Mouse (Mus musculus) embryonic facial prominence, embryonic 12.5 days (tissue): ENCODE measurements around the gene Pla2g12b. TPM values are rescaled to one million over a fixed set of nuclear protein-coding genes. Genes with fewer than 3 reads are reported as not detected.

Experiments used
- ATAC-seq: fragments of 200-750 bp; cut with Nextera tagmentation; 2 replicates; pipeline ENCODE4 v1.8.0; 2017; ENCODE audit not compliant: insufficient number of reproducible peaks, insufficient read depth, low FRiP score, low TSS enrichment
- H3K27ac ChIP-seq: fragments of 300-500 bp; sonication (generic); 2 replicates; pipeline ENCODE4 v1.5.1; 2016; ENCODE audit warnings: mild to moderate bottlenecking
- H3K27me3 ChIP-seq: fragments of 300-500 bp; sonication (generic); 2 replicates; pipeline ENCODE4 v1.6.1; 2016; ENCODE audit warnings: mild to moderate bottlenecking, moderate library complexity
- H3K36me3 ChIP-seq: fragments of 300-500 bp; sonication (generic); 2 replicates; pipeline ENCODE4 v1.6.1; 2016; ENCODE audit warnings: mild to moderate bottlenecking
- H3K4me1 ChIP-seq: fragments of 300-500 bp; sonication (generic); 2 replicates; pipeline ENCODE4 v1.6.1; 2016
- H3K4me2 ChIP-seq: fragments of 300-500 bp; sonication (generic); replicated peaks from 2 replicates; pipeline ENCODE4 v1.6.1; 2016; ENCODE audit warnings: mild to moderate bottlenecking, moderate library complexity
- H3K4me3 ChIP-seq: fragments of 300-500 bp; sonication (generic); 2 replicates; pipeline ENCODE4 v1.5.1; 2016; ENCODE audit warnings: mild to moderate bottlenecking
- H3K9ac ChIP-seq: fragments of 300-500 bp; sonication (generic); 2 replicates; pipeline ENCODE4 v1.6.1; 2016; ENCODE audit warnings: mild to moderate bottlenecking, moderate library complexity
- H3K9me3 ChIP-seq: fragments of 300-500 bp; sonication (generic); 2 replicates; pipeline ENCODE4 v1.6.1; 2016; ENCODE audit warnings: mild to moderate bottlenecking, moderate library complexity
- WGBS: fragments of 180-500 bp; shearing (Covaris S2); methylation state at CpG from one replicate; pipeline ENCODE4 v1.1.7; 2016; 5-methylcytosine and 5-hydroxymethylcytosine counted together
- polyA plus RNA-seq: library from polyadenylated mRNA; unstranded; fragments of >200 nt; fragmentation: Nextera tagmentation; extraction: Ambion mirVana; gene quantifications from 2 replicates; pipeline ENCODE4 v1.2.1, GENCODE M21; 2016

Gene Pla2g12b
- polyA plus RNA-seq, 1 experiment from 2014 or later: not detected

GRCm38 (mm10) chr10:59444106-59444505 lies 40.6 kb downstream of the Pla2g12b start:
- no peaks in the 10 kb centered on the region for H3K9me3 ChIP-seq
- no peaks in the 10 kb centered on the region for H3K36me3 ChIP-seq
- H3K27me3 ChIP-seq: no peaks in the 10 kb centered on the region
- H3K9ac ChIP-seq: no peak overlapping the region
- no peak overlapping the region for H3K4me3 ChIP-seq
- 88% methylated on average over 3 of the region's 3 CpGs for WGBS
- no peak overlapping the region for H3K4me2 ChIP-seq
- no peak overlapping the region for H3K27ac ChIP-seq
- peaks cover 3% of the 10 kb centered on the region; the same call in 1 of the 2 replicates for H3K4me1 ChIP-seq
- ATAC-seq: no peak

- H3K27ac ChIP-seq: no peak overlapping the region
- H3K27me3 ChIP-seq: no peaks in the 10 kb centered on the region
- peaks cover 3% of the 10 kb centered on the region; the same call in 1 of the 2 replicates for H3K4me1 ChIP-seq
- no peak for ATAC-seq
- H3K4me2 ChIP-seq: no peak overlapping the region
- 48% methylated on average over 8 of the region's 8 CpGs for WGBS
- no peaks in the 10 kb centered on the region for H3K9me3 ChIP-seq
- H3K4me3 ChIP-seq: no peak overlapping the region
- H3K36me3 ChIP-seq: 0 out of 2 replicates have a peak, but pooled peaks cover 3% of the 10 kb centered on the region
- no peak overlapping the region for H3K9ac ChIP-seq
Observed at GRCm38 (mm10) chr10:59444635-59445034, 41.2 kb downstream of the Pla2g12b start.

- ATAC-seq: no peak
- Histone ChIP-seq H3K27me3 (no peaks in the 10 kb centered on the region), H3K4me3 (no peak overlapping the region), H3K4me2 (no peak overlapping the region), H3K36me3 (0 out of 2 replicates have a peak, but pooled peaks cover 3% of the 10 kb centered on the region), H3K4me1 (peaks cover 3% of the 10 kb centered on the region; the same call in 1 of the 2 replicates), H3K9me3 (no peaks in the 10 kb centered on the region), H3K27ac (no peak overlapping the region), H3K9ac (no peak overlapping the region)
- WGBS: 88% methylated on average over 10 of the region's 10 CpGs
Observed at GRCm38 (mm10) chr10:59446911-59447437, 43.5 kb downstream of the Pla2g12b start.

- Histone ChIP-seq H3K9ac (no peak overlapping the region), H3K4me1 (peaks cover 3% of the 10 kb centered on the region; the same call in 1 of the 2 replicates), H3K4me2 (no peak overlapping the region), H3K4me3 (no peak overlapping the region), H3K36me3 (0 out of 2 replicates have a peak, but pooled peaks cover 3% of the 10 kb centered on the region), H3K27me3 (no peaks in the 10 kb centered on the region), H3K27ac (no peak overlapping the region), H3K9me3 (no peaks in the 10 kb centered on the region)
- WGBS: 61% methylated on average over 9 of the region's 9 CpGs
- ATAC-seq: no peak
Observed at GRCm38 (mm10) chr10:59447546-59447945, 44.1 kb downstream of the Pla2g12b start.

GRCm38 (mm10) chr10:59451839-59452238 lies 48.4 kb downstream of the Pla2g12b start:
- Histone ChIP-seq H3K27me3 (no peaks in the 10 kb centered on the region), H3K4me3 (no peak overlapping the region), H3K9me3 (no peaks in the 10 kb centered on the region), H3K4me1 (no peaks in the 10 kb centered on the region), H3K4me2 (no peak overlapping the region), H3K27ac (no peak overlapping the region), H3K36me3 (0 out of 2 replicates have a peak, but pooled peaks cover 3% of the 10 kb centered on the region), H3K9ac (no peak overlapping the region)
- ATAC-seq: no peak
- 46% methylated on average over 5 of the region's 5 CpGs for WGBS

- Histone ChIP-seq H3K4me1 (no peaks in the 10 kb centered on the region), H3K27ac (no peak overlapping the region), H3K9ac (no peak overlapping the region), H3K27me3 (no peaks in the 10 kb centered on the region), H3K36me3 (no peaks in the 10 kb centered on the region), H3K4me2 (no peak overlapping the region), H3K9me3 (no peaks in the 10 kb centered on the region), H3K4me3 (no peak overlapping the region)
- WGBS: 91% methylated on average over 15 of the region's 15 CpGs
- ATAC-seq: no peak
Observed at GRCm38 (mm10) chr10:59454631-59455030, 51.2 kb downstream of the Pla2g12b start.

- H3K27me3 ChIP-seq: no peaks in the 10 kb centered on the region
- H3K4me3 ChIP-seq: no peak overlapping the region
- ATAC-seq: no peak
- no peak overlapping the region for H3K4me2 ChIP-seq
- H3K27ac ChIP-seq: no peak overlapping the region
- H3K9me3 ChIP-seq: no peaks in the 10 kb centered on the region
- H3K9ac ChIP-seq: no peak overlapping the region
- 81% methylated on average over 12 of the region's 12 CpGs for whole genome bisulfite sequencing
- no peaks in the 10 kb centered on the region for H3K4me1 ChIP-seq
- H3K36me3 ChIP-seq: no peaks in the 10 kb centered on the region
Observed at GRCm38 (mm10) chr10:59459767-59460166, 56.3 kb downstream of the Pla2g12b start.

GRCm38 (mm10) chr10:59462307-59462706 lies 58.8 kb downstream of the Pla2g12b start:
- H3K4me3 ChIP-seq: no peak overlapping the region
- H3K27ac ChIP-seq: no peak overlapping the region
- no peaks in the 10 kb centered on the region for H3K36me3 ChIP-seq
- peaks cover 13% of the 10 kb centered on the region for H3K4me1 ChIP-seq
- H3K27me3 ChIP-seq: no peaks in the 10 kb centered on the region
- H3K9ac ChIP-seq: no peak overlapping the region
- H3K4me2 ChIP-seq: no peak overlapping the region
- WGBS: 83% methylated on average over 6 of the region's 6 CpGs
- no peaks in the 10 kb centered on the region for H3K9me3 ChIP-seq
- ATAC-seq: no peak

GRCm38 (mm10) chr10:59465546-59465945 lies 62.1 kb downstream of the Pla2g12b start:
- Histone ChIP-seq H3K9me3 (no peaks in the 10 kb centered on the region), H3K4me3 (no peak overlapping the region), H3K36me3 (no peaks in the 10 kb centered on the region), H3K9ac (no peak overlapping the region), H3K4me1 (peaks cover 13% of the 10 kb centered on the region), H3K27me3 (no peaks in the 10 kb centered on the region), H3K27ac (no peak overlapping the region), H3K4me2 (no peak overlapping the region)
- no peak for ATAC-seq
- 62% methylated on average over 3 of the region's 3 CpGs for WGBS

- H3K4me3 ChIP-seq: no peak overlapping the region
- H3K27ac ChIP-seq: no peak overlapping the region
- no peak for ATAC-seq
- no peaks in the 10 kb centered on the region for H3K27me3 ChIP-seq
- 53% methylated on average over 4 of the region's 4 CpGs for WGBS
- H3K9me3 ChIP-seq: no peaks in the 10 kb centered on the region
- H3K4me1 ChIP-seq: peaks cover 13% of the 10 kb centered on the region
- H3K9ac ChIP-seq: no peak overlapping the region
- H3K4me2 ChIP-seq: no peak overlapping the region
- H3K36me3 ChIP-seq: no peaks in the 10 kb centered on the region
Observed at GRCm38 (mm10) chr10:59466626-59467025, 63.2 kb downstream of the Pla2g12b start.

- peaks cover 13% of the 10 kb centered on the region for H3K4me1 ChIP-seq
- 84% methylated on average over 12 of the region's 12 CpGs for WGBS
- H3K4me2 ChIP-seq: no peak overlapping the region
- no peaks in the 10 kb centered on the region for H3K36me3 ChIP-seq
- ATAC-seq: no peak
- no peak overlapping the region for H3K4me3 ChIP-seq
- H3K9ac ChIP-seq: no peak overlapping the region
- no peak overlapping the region for H3K27ac ChIP-seq
- H3K9me3 ChIP-seq: no peaks in the 10 kb centered on the region
- H3K27me3 ChIP-seq: no peaks in the 10 kb centered on the region
Observed at GRCm38 (mm10) chr10:59467297-59467696, 63.8 kb downstream of the Pla2g12b start.

- H3K4me3 ChIP-seq: no peak overlapping the region
- H3K4me2 ChIP-seq: no peak overlapping the region
- 56% methylated on average over 5 of the region's 5 CpGs for WGBS
- H3K9me3 ChIP-seq: no peaks in the 10 kb centered on the region
- no peaks in the 10 kb centered on the region for H3K27me3 ChIP-seq
- no peak for ATAC-seq
- peaks cover 13% of the 10 kb centered on the region for H3K4me1 ChIP-seq
- no peak overlapping the region for H3K9ac ChIP-seq
- no peaks in the 10 kb centered on the region for H3K36me3 ChIP-seq
- H3K27ac ChIP-seq: no peak overlapping the region
Observed at GRCm38 (mm10) chr10:59470451-59470850, 67.0 kb downstream of the Pla2g12b start.
